Mouse (Mus musculus) myocyte (in vitro differentiated cells): Measurements from ENCODE around the gene Sema4d.

Experiments
- MYOD1 ChIP-seq, 3 experiments: IDR thresholded peaks; one replicate each; pipeline ENCODE4 v1.6.1; 2011; ENCODE audit warnings: control low read depth in 2 of 3, low read depth in 2 of 3, mild to moderate bottlenecking in 2 of 3, moderate library complexity in 1 of 3; ENCODE audit not compliant: insufficient read length in 2 of 3, control insufficient read depth in 1 of 3
- POLR2A ChIP-seq: IDR thresholded peaks from one replicate; pipeline ENCODE4 v1.6.1; 2011; ENCODE audit warnings: low read depth, mild to moderate bottlenecking, control low read depth, moderate library complexity; ENCODE audit not compliant: insufficient read length
- REST ChIP-seq: IDR thresholded peaks from one replicate; pipeline ENCODE4 v1.6.1; 2011; ENCODE audit warnings: mild to moderate bottlenecking, control low read depth, moderate library complexity; ENCODE audit not compliant: insufficient read depth, insufficient read length

- TF ChIP-seq REST (no peak), MYOD1 (IDR thresholded peaks at IDR 0.05; ENCODE audit: control insufficient read depth in 1 of 3, insufficient read length in 2 of 3, low read depth in 2 of 3) (no peak), POLR2A (no peak)
Measured at GRCm38 (mm10) chr13:51777738-51778274, 15.7 kb downstream of the Sema4d start.
